In the genomic region with DNA sequence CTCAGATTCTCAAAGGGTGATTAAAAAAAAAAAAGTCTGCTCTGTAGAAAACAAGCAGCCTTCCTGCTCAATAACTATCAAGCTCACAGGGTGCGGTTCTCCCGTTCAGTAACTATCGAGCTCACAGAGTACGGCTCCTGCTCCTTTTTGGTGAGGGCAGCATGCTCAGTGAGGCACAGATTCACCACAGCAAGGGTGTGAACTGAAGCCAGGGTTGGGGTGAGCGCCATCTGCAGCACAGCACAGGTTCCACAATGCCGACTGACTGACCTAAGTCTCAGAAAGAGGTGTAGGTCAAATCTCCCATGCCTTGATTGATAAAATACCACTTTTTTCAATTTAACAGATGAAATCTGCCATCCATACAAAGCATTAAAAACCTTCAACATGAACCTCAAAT, we compare ENCODE assay signal across 11 mouse cellular contexts.
A peak's percentile ranks its signal among the peaks of the same experiment; 100 is the strongest.
DNase-seq lines count a peak whose midpoint lies in the region; ATAC-seq and TF ChIP-seq lines count a peak whose summit lies in the region.
"Had no signal": no experiment of that assay in that cellular context is flagged by ENCODE, and none has a peak within 500 bp of the region (broad histone marks: within the 10 kb centered on the region; RNA-seq: fewer than 3 reads in every experiment).

No protein-coding gene starts in this region.

- no peak overlapping the region for H3ac ChIP-seq in C2C12 (ENCODE audit: control insufficient read depth, insufficient read length, low read depth)

- no peak for ATAC-seq in frontal cortex, adult (ENCODE audit: low TSS enrichment)

- H3K36me3 ChIP-seq in C2C12 (ENCODE audit: control insufficient read depth, insufficient read depth), result no peaks in the 10 kb centered on the region

- H3K79me2 ChIP-seq in C2C12 (ENCODE audit: control insufficient read depth, insufficient read depth), result no peaks in the 10 kb centered on the region

- no peaks in the 10 kb centered on the region for H3K79me3 ChIP-seq in C2C12 (ENCODE audit: low read depth)

- TF ChIP-seq CTCF in C2C12 (IDR thresholded peaks at IDR 0.05; ENCODE audit: control insufficient read depth, insufficient read depth, insufficient read length), result peak; percentile 18

- H3K4me3 ChIP-seq in C2C12 (ENCODE audit: insufficient read depth, poor library complexity, severe bottlenecking), result no peak overlapping the region
- H3K4me3 ChIP-seq: limb, embryonic 12.5 days had no signal

- no peaks in the 10 kb centered on the region for H3K27me3 ChIP-seq in C2C12 (ENCODE audit: control insufficient read depth, insufficient read depth, insufficient read length)
- H3K27me3 ChIP-seq: limb, embryonic 12.5 days had no signal

- DNase-seq in embryo, embryonic 10.5 days (ENCODE audit: low spot score), result peak; percentile 26
- DNase-seq in embryo, embryonic 9.5 days (ENCODE audit: extremely low spot score), result no peak
- peak; percentile 52 to 64 for DNase-seq in layer of hippocampus, postnatal 10 days (ENCODE audit: low spot score in 2 of 2)
- no peak for DNase-seq in layer of hippocampus, adult 9-10 months (ENCODE audit: low spot score)
- DNase-seq in cerebellum, adult 18-20 months, result peak; percentile 87 to 93
- DNase-seq in gastrocnemius, postnatal 4 days (ENCODE audit: low spot score in 2 of 2), result no peak
- DNase-seq: gastrocnemius, postnatal 14 days; thymus, postnatal 14 days had no signal

TF ChIP-seq in C2C12, 6 proteins besides CTCF, POLR2A, EP300 and RAD21:
- TF ChIP-seq MYOG (IDR thresholded peaks at IDR 0.05; ENCODE audit: control insufficient read depth, extremely low read depth, insufficient read length), result no peak
- no peak for TF ChIP-seq USF1 (IDR thresholded peaks at IDR 0.05; ENCODE audit: low read depth)
- TF ChIP-seq MYOD1 (IDR thresholded peaks at IDR 0.05; ENCODE audit: control insufficient read depth, insufficient read length, low read depth), result no peak
- TF ChIP-seq MAX (IDR thresholded peaks at IDR 0.05), result no peak
- TF ChIP-seq FOSL1 (IDR thresholded peaks at IDR 0.05; ENCODE audit: insufficient read depth, low read length, poor library complexity, severe bottlenecking), result no peak
- no peak for TF ChIP-seq CEBPB (IDR thresholded peaks at IDR 0.05; ENCODE audit: low read depth)

Comparison
In these comparisons a context has a peak if more than half of its experiments do, and no peak if none do; other contexts are left out.
1. DNase-seq: peak in embryo, embryonic 10.5 days (single experiment), layer of hippocampus, postnatal 10 days (2 of 2) and cerebellum, adult 18-20 months (2 of 2); none in embryo, embryonic 9.5 days (single experiment), layer of hippocampus, adult 9-10 months (single experiment) and gastrocnemius, postnatal 4 days (0 of 2).